Mouse (Mus musculus) ES-E14 (cell line): ENCODE results near the gene Gm21974. TPM values are rescaled to one million over a fixed set of nuclear protein-coding genes. Genes with fewer than 3 reads are reported as not detected.

ENCODE experiments used
- DNase-seq: peaks from one replicate; pipeline ENCODE4 v3.0.0-alpha.2; 2013; ENCODE audit warnings: low read depth, low spot score
- H3K27ac ChIP-seq: 2 replicates; pipeline ENCODE4 v1.5.1; 2012; ENCODE audit warnings: low read depth, mild to moderate bottlenecking, low read length, moderate library complexity, mixed read lengths; ENCODE audit not compliant: poor library complexity, insufficient read depth, severe bottlenecking
- H3K36me3 ChIP-seq: 2 replicates; pipeline ENCODE4 v1.6.1; 2012; ENCODE audit warnings: mild to moderate bottlenecking, low read length, moderate library complexity, mixed read lengths; ENCODE audit not compliant: control insufficient read depth, poor library complexity, insufficient read depth, severe bottlenecking
- H3K4me1 ChIP-seq, 2 experiments: fragments of 150-350 bp in 1 of 2; sonication (generic) in 1 of 2; 2 replicates each; pipeline ENCODE4 v1.6.1; 2012; ENCODE audit warnings: low read length in 2 of 2, mild to moderate bottlenecking in 1 of 2, mixed read lengths in 1 of 2; ENCODE audit not compliant: control insufficient read depth in 2 of 2, insufficient read depth in 2 of 2, poor library complexity in 1 of 2
- H3K4me3 ChIP-seq, 2 experiments: fragments of 150-350 bp in 1 of 2; sonication (generic) in 1 of 2; 2 replicates each; pipeline ENCODE4 v1.5.1; 2012; ENCODE audit warnings: low read length in 2 of 2, low read depth in 1 of 2, mild to moderate bottlenecking in 1 of 2, mixed read lengths in 1 of 2; ENCODE audit not compliant: insufficient read depth in 1 of 2, poor library complexity in 1 of 2, severe bottlenecking in 1 of 2
- H3K9ac ChIP-seq: 2 replicates; pipeline ENCODE4 v1.6.1; 2012; ENCODE audit warnings: low read depth, mild to moderate bottlenecking, low read length, mixed read lengths; ENCODE audit not compliant: poor library complexity, insufficient read depth, severe bottlenecking
- H3K9me3 ChIP-seq: fragments of 150-350 bp; sonication (generic); 2 replicates; pipeline ENCODE4 v1.6.1; 2012; ENCODE audit warnings: low read depth, mild to moderate bottlenecking, low read length; ENCODE audit not compliant: control insufficient read depth, insufficient read depth
- CHD2 ChIP-seq: IDR thresholded peaks from 2 replicates; pipeline ENCODE4 v1.6.1; 2014; ENCODE audit warnings: mild to moderate bottlenecking, low read depth, low read length, inconsistent platforms
- HCFC1 ChIP-seq: IDR thresholded peaks from 2 replicates; pipeline ENCODE4 v1.6.1; 2012; ENCODE audit warnings: low read length, inconsistent platforms, borderline replicate concordance; ENCODE audit not compliant: insufficient read depth
- MAFK ChIP-seq: IDR thresholded peaks from 2 replicates; pipeline ENCODE4 v1.6.1; 2014; ENCODE audit warnings: mild to moderate bottlenecking, low read depth, low read length, inconsistent platforms; ENCODE audit not compliant: insufficient read depth
- ZC3H11A ChIP-seq: IDR thresholded peaks from 2 replicates; pipeline ENCODE4 v1.6.1; 2012; ENCODE audit warnings: low read depth, mild to moderate bottlenecking, inconsistent platforms, low read length, borderline replicate concordance
- ZNF384 ChIP-seq: IDR thresholded peaks from 2 replicates; pipeline ENCODE4 v1.6.1; 2012; ENCODE audit warnings: low read depth, low read length, inconsistent platforms
- in situ Hi-C, 2 experiments: fragments of 600-800 bp; cut with MboI; formaldehyde crosslinking; loops; one replicate each; pipeline ENCODE4 v1.15.1; 2025; ENCODE audit warnings: low sequenced_read_pairs in 2 of 2, inconsistent platforms in 1 of 2; ENCODE audit not compliant: unreplicated experiment in 2 of 2
- total RNA-seq: library from RNA; depleted of rRNA; stranded (reverse); fragments of 300-350 nt; gene quantifications from 2 replicates; pipeline ENCODE4 v1.2.3, GENCODE M21; 2012

Gm21974 gene
- total RNA-seq, 1 experiment, result not detected

DNA sequence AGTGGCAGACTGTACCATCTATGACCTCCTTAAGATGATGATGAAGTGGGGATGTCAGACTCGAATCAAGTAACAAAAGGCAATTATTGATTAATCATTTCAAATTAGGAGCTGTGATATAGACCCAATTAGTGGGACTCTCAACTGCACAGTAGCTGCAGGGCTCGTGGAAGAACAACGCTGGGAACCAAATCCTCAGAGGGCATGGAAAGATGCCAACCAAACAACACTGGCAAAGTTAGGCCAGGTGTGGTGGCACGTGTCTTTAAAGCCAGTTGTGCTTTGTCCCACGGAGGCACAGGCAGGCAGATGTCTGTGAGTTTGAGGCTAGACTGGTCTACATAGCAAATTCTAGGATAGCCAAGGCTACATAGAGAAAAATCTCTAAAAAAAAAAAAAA lies 35.4 kb upstream of the Gm21974 start:
- peaks cover 15 to 50% of the 10 kb centered on the region in 2 experiments; a peak in 3 of 4 replicates for H3K4me1 ChIP-seq
- no peak overlapping the region for H3K27ac ChIP-seq
- no peaks in the 10 kb centered on the region for H3K9me3 ChIP-seq
- no peak overlapping the region for H3K9ac ChIP-seq
- TF ChIP-seq HCFC1 (no peak), MAFK (no peak), CHD2 (no peak), ZNF384 (no peak), ZC3H11A (no peak)
- no peak for DNase-seq
- peaks cover 19% of the 10 kb centered on the region; the same call in 1 of the 2 replicates for H3K36me3 ChIP-seq
- in situ Hi-C loops, result no loop called here
- H3K4me3 ChIP-seq, result no peak overlapping the region

DNA sequence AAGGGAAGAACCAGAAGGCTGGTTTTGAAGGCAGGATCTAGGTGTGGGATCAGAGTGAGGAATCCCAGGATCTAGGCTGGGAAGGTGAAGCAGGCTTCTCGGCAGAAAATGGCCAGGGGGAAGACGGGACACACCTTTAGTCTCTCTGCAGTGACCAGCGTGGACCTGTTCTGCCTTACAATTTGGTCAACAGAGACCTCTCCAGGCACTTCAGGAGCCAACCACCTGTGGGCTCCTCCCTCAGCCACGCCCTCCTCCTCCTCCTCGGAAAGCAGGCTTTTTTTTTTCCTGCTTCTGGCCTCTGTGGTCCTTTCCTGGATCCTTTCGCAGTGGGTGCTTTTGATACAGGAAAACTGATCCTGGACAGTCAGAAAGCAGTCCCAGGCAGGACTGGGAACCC lies 34.7 kb upstream of the Gm21974 start, which contains the start of gene Prss8:
Gene Prss8, minus strand, starts transcription at position 182 of the 400 bp plus-strand sequence.
- Histone ChIP-seq H3K9me3 (no peaks in the 10 kb centered on the region), H3K36me3 (peaks cover 25% of the 10 kb centered on the region; the same call in 1 of the 2 replicates), H3K27ac (peak within 1 kb of the TSS; percentile 14; the same call in 1 of the 2 replicates), H3K9ac (peak within 1 kb of the TSS; percentile 68), H3K4me3 (peak within 1 kb of the TSS; percentile 60), H3K4me1 (peaks cover 15 to 52% of the 10 kb centered on the region in 2 experiments; a peak in 3 of 4 replicates)
- no peak for DNase-seq
- in situ Hi-C loops, result no loop called here
- TF ChIP-seq ZNF384 (peak; percentile 55; the same call in 1 of the 2 replicates), HCFC1 (no peak)

DNA sequence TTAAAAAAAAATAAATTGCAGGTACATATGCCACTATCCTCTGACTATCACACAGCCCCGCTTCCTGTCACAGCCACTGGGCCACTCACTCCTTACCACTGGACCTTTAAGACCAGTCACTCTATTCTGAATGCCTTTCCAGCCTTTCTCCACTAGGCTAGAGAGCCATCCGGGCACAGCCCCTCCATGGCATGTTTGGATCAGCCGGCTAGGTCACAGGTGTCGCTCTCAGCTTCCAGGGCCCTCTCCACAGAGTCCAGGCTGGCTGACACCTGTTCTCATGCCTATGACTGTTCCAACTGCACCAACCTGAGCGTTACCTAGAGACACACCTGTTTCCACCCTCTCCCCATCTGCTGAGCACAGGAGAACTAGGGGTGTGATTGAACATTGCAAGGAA lies 33.3 kb upstream of the Gm21974 start:
- no peak for TF ChIP-seq ZC3H11A
- no peak for TF ChIP-seq HCFC1
- TF ChIP-seq MAFK, result no peak
- TF ChIP-seq CHD2, result no peak
- TF ChIP-seq ZNF384, result no peak
- Histone ChIP-seq H3K9ac (no peak overlapping the region), H3K4me3 (0 out of 4 replicates have a peak overlapping the region, but pooled peaks have one; percentile 60), H3K27ac (no peak overlapping the region), H3K4me1 (peaks cover 12 to 46% of the 10 kb centered on the region in 2 experiments; a peak in 3 of 4 replicates), H3K9me3 (peaks cover 2% of the 10 kb centered on the region; the same call in 1 of the 2 replicates), H3K36me3 (peaks cover 34% of the 10 kb centered on the region; the same call in 1 of the 2 replicates)
- DNase-seq, result no peak
- in situ Hi-C loops, result no loop called here

DNA sequence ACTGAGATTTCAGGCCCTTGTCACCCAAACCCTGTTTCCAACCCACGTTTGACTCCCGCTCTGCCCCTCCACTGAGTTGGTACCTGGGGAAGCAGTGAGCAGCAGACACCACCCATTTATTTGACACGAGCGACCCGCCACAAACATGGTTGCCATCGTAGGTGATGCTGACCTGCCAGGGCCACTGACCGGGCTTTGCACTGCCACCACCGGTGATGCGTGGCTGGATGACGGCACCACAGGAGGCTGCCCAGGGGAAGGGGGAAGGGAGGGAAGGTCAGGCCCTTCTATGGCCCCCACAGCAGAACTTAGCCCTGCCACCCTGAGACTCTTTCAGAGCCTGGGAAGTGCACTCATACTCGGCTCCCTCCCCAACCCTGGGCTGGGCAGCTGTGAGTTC lies 32.5 kb upstream of the Gm21974 start:
- TF ChIP-seq HCFC1, result no peak
- TF ChIP-seq CHD2, result no peak
- TF ChIP-seq ZC3H11A, result no peak
- TF ChIP-seq MAFK, result no peak
- no peak for TF ChIP-seq ZNF384
- in situ Hi-C loops, result no loop called here
- no peak for DNase-seq
- Histone ChIP-seq H3K36me3 (peaks cover 42% of the 10 kb centered on the region; the same call in 1 of the 2 replicates), H3K4me3 (no peak overlapping the region), H3K9me3 (peaks cover 5% of the 10 kb centered on the region), H3K9ac (no peak overlapping the region), H3K4me1 (peaks cover 7 to 38% of the 10 kb centered on the region in 2 experiments; a peak in 3 of 4 replicates), H3K27ac (no peak overlapping the region)
